Mouse (Mus musculus) heart, embryonic 14.5 days (tissue): ENCODE results near the gene Tmem81. TPM values are rescaled to one million over a fixed set of nuclear protein-coding genes. Genes with fewer than 3 reads are reported as not detected.

Experiments used
- polyA plus RNA-seq: library from polyadenylated mRNA; unstranded; fragments of >200 nt; fragmentation: Nextera tagmentation; extraction: Ambion mirVana; gene quantifications from 2 replicates; pipeline ENCODE4 v1.2.1, GENCODE M21; 2014

Tmem81 gene
- polyA plus RNA-seq, 1 experiment from 2014 or later = 1.1 TPM

Other genes with a start within 250 kb of the Tmem81 start
- 0.50 and 1.5 TPM in 2 replicates for gene Klhdc8a, start 207.6 kb upstream of the Tmem81 start, polyA plus RNA-seq
- gene Nuak2, start 190.1 kb upstream of the Tmem81 start, polyA plus RNA-seq = 1.5 and 2.2 TPM in 2 replicates
- 8.1 and 10.1 TPM in 2 replicates for gene Tmcc2, start 114.9 kb upstream of the Tmem81 start, polyA plus RNA-seq
- gene Dstyk, start 88.7 kb upstream of the Tmem81 start, polyA plus RNA-seq = 11.4 and 12.2 TPM in 2 replicates
- gene Rbbp5, start 28.9 kb upstream of the Tmem81 start, polyA plus RNA-seq = 27.3 and 27.7 TPM in 2 replicates
- 0.05 and 0.11 TPM in 2 replicates for gene Cntn2, start 37.0 kb downstream of the Tmem81 start, polyA plus RNA-seq
- gene Nfasc, start 235.6 kb downstream of the Tmem81 start, polyA plus RNA-seq = 0.38 and 0.68 TPM in 2 replicates